Mouse (Mus musculus) CD4-positive naive resting alpha-beta T cell, adult 76 days (primary cell): ENCODE results near the gene Natd1. TPM values are rescaled to one million over a fixed set of nuclear protein-coding genes. Genes with fewer than 3 reads are reported as not detected.

Experiments used
- total RNA-seq: library from RNA; stranded (reverse); gene quantifications from one replicate; pipeline ENCODE4 v1.2.4, GENCODE M21; 2023

Gene Natd1
- 12.4 TPM for total RNA-seq

DNA sequence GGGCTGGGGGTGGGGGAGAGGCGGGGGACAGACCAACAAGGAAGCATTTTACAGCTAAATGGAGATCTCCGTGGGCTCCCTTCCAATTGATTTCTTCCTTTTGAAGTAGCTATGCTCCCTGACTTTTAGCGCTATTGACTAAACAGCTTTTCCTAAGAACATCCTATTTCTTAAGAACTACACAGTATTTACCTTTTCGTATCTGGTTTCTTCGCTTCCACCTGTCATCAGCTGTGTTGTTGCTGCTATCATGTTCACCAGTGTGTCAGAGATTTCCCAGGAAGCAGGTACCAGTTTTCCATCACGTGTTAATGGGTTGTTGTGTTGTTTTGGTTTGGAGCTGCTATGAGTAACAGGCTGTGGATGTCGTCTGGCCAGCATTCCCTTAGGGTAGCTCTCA is at the start of gene Natd1:
Gene Natd1 (minus strand): TSS at position 260 of the 400 bp plus-strand sequence.

DNA sequence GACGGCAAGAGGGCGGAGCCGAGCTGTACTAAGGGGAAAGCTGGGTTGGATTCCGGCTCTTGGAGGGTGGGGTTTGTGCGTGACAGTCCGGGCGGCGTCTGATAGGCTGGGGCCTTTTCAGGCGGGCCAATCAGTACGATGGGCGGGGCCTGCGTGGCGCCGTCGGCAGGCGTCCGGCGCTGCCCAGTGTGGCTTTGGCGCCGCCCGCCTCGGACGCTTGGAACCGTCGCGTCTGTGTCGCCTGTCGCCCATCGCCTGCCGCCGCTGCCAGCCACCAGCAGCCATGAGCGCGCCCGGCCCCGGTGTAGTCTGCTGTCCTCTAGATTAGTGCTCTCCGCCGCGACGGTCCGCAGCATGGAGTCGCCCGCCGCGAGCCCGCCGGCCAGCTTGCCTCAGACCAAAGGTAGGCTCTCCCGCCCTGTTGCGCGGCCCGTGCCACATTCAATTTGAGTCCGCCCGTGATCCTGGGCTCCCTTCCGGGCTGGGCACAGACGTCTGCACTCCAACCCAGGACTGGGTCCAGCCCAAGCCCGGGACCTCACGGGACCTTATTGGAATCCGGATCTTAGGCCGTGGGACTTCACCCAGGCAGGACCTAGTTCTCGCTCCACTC is 17.4 kb upstream of the Natd1 start, which contains the start of gene Map2k3:
Gene Map2k3 (plus strand): TSS at position 165 of the 613 bp plus-strand sequence.

DNA sequence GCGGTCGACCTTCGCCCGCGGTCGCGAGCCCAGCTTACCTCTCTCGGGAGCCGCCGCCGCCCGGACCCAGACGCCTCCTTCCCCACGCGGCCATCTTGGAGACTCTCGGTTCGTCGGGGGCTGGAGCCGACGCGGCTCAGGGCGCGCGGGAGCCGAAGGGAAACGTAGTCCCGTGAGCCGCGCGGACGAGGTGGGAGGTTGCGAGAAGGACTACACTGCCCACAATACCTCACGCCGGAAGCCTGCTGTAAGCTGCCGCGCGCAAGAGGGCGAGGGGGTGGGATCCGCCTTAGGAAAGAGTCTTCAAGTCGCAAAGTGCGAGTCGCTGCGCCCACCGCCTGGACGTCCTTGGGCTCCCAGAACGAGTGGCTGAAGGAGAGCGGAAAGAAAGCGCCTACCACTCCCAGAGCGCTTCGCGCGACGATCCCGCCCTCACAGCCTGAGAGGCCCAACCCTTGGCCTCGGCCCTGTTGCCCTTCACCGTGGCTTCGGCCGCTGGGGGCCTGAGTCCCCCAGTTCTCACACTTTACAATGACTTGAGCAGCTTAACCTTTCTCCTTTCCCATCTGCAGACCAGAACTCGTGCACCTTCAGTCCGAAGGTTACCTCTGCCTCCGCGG is 35.8 kb downstream of the Natd1 start, which contains the start of gene Tmem11:
Gene Tmem11 (minus strand): TSS at position 598 of the 620 bp plus-strand sequence.

Other genes with a start within 250 kb of the Natd1 start
- gene Llgl1, start 215.0 kb downstream of the Natd1 start, total RNA-seq: 31.2 TPM
- gene Flii, start 187.5 kb downstream of the Natd1 start, total RNA-seq: 158 TPM
- gene Mief2, start 186.4 kb downstream of the Natd1 start, total RNA-seq: 14.3 TPM
- gene Top3a, start 137.4 kb downstream of the Natd1 start, total RNA-seq: 24.5 TPM
- gene Smcr8, start 137.2 kb downstream of the Natd1 start, total RNA-seq: 86.8 TPM
- 11.4 TPM for gene Shmt1, start 103.0 kb downstream of the Natd1 start, total RNA-seq
- gene Dhrs7b, start 84.1 kb downstream of the Natd1 start, total RNA-seq: 11.8 TPM
- gene Tmem11, start 35.5 kb downstream of the Natd1 start, total RNA-seq: 26.3 TPM
- gene Map2k3, start 17.3 kb upstream of the Natd1 start, total RNA-seq: 28.3 TPM
- gene Kcnj12, start 107.8 kb upstream of the Natd1 start, total RNA-seq: not detected
- gene Tnfrsf13b, start 212.0 kb upstream of the Natd1 start, total RNA-seq: 23.4 TPM